Mouse (Mus musculus) embryonic facial prominence, embryonic 11.5 days (tissue): ENCODE measurements around the gene Lhcgr. TPM values are rescaled to one million over a fixed set of nuclear protein-coding genes. Genes with fewer than 3 reads are reported as not detected.

ENCODE experiments used
- polyA plus RNA-seq: library from polyadenylated mRNA; unstranded; fragments of >200 nt; fragmentation: Nextera tagmentation; extraction: Ambion mirVana; gene quantifications from 2 replicates; pipeline ENCODE4 v1.2.1, GENCODE M21; 2014

The Lhcgr gene
- polyA plus RNA-seq, 1 experiment from 2014 or later, result 0.07 TPM

Other genes starting within 250 kb of the Lhcgr start
- gene Ston1, start 194.3 kb downstream of the Lhcgr start, polyA plus RNA-seq, result 5.1 and 6.2 TPM in 2 replicates
- 0.31 TPM in 1 of 2 replicates, not detected in the other for gene Gtf2a1l, start 123.3 kb downstream of the Lhcgr start, polyA plus RNA-seq